Mouse (Mus musculus) stomach, postnatal 0 days (tissue): Measurements from ENCODE around the gene Hsd17b1.
A peak's percentile ranks its signal among the peaks of the same experiment; 100 is the strongest.

ENCODE experiments used
- CTCF ChIP-seq: IDR thresholded peaks from 2 replicates; pipeline ENCODE4 v1.5.1; 2016; ENCODE audit warnings: antibody characterized with exemption, low read depth, mild to moderate bottlenecking, moderate library complexity
- EP300 ChIP-seq: optimal IDR thresholded peaks from 2 replicates; pipeline ENCODE3; 2016; ENCODE audit warnings: antibody characterized with exemption

DNA sequence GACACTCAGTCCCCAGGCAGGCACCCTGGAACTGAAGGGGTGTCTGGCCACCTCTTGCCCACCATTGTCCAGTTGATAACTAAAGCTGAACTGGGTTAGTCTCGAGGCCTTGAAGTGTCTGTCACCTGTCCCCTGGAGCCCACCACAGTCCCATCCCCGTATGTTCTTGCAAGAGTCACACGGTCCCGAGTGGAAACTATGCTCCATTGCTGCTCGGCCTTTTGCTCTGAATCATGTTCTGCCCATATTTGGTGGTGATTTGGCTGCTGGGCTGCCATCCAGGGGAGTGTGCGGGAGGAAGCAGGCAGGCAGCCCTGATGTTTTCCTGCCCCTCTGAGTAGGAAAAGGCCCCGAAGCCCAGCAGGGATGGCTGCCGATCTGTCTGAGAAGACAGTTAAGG is 18.1 kb upstream of the Hsd17b1 start:
- TF ChIP-seq CTCF: peak; percentile 53
- peak; percentile 55 for TF ChIP-seq EP300
